Mouse (Mus musculus): ENCODE results near the gene Kxd1. TPM values are rescaled to one million over a fixed set of nuclear protein-coding genes. Genes with fewer than 3 reads are reported as not detected.

The Kxd1 gene
- polyA plus RNA-seq, 2 experiments: 52.5 to 60.3 TPM

- no peak for TF ChIP-seq POLR2A (IDR thresholded peaks at IDR 0.05; ENCODE audit: borderline replicate concordance, extremely low read depth, insufficient read depth, insufficient read length)
- ATAC-seq (ENCODE audit: low FRiP score, low read depth) (no peak), DNase-seq (ENCODE audit: low spot score) (no peak)
- H3K9ac ChIP-seq (ENCODE audit: low read depth, low read length, severe bottlenecking): no peak overlapping the region
- H3K4me1 ChIP-seq (ENCODE audit: control insufficient read depth, insufficient read depth, low read length): peaks cover 13% of the 10 kb centered on the region
- WGBS: 92% methylated on average over 7 of the region's 7 CpGs
- no peaks in the 10 kb centered on the region for H3K27me3 ChIP-seq (ENCODE audit: control insufficient read depth, insufficient read depth, low read length)
- no peaks in the 10 kb centered on the region for H3K9me3 ChIP-seq (ENCODE audit: control insufficient read depth, low read length)
- no peak overlapping the region for H3K4me3 ChIP-seq (replicated peaks; ENCODE audit: low read length)
- H3K27ac ChIP-seq (replicated peaks; ENCODE audit: low read depth, low read length): no peak overlapping the region
- H3K36me3 ChIP-seq (ENCODE audit: control insufficient read depth, insufficient read depth, low read length): peaks cover 3% of the 10 kb centered on the region; the same call in 1 of the 2 replicates
- no peak overlapping the region for H3K4me2 ChIP-seq (replicated peaks; ENCODE audit: low read depth, low read length, severe bottlenecking)
Observed at GRCm38 (mm10) chr8:70471856-70472255, 55.9 kb downstream of the Kxd1 start.

GRCm38 (mm10) chr8:70469938-70470337, 57.8 kb downstream of the Kxd1 start:
- no peak overlapping the region for H3K9ac ChIP-seq (ENCODE audit: low read depth, low read length, severe bottlenecking)
- TF ChIP-seq POLR2A (IDR thresholded peaks at IDR 0.05; ENCODE audit: borderline replicate concordance, extremely low read depth, insufficient read depth, insufficient read length): no peak
- 83% methylated on average over 2 of the region's 2 CpGs for WGBS

GRCm38 (mm10) chr8:70469295-70469916, 58.4 kb downstream of the Kxd1 start:
- Histone ChIP-seq H3K9ac (ENCODE audit: low read depth, low read length, severe bottlenecking) (no peak overlapping the region), H3K4me2 (replicated peaks; ENCODE audit: low read depth, low read length, severe bottlenecking) (no peak overlapping the region), H3K27me3 (ENCODE audit: control insufficient read depth, insufficient read depth, low read length) (no peaks in the 10 kb centered on the region), H3K9me3 (ENCODE audit: control insufficient read depth, low read length) (no peaks in the 10 kb centered on the region), H3K4me3 (replicated peaks; ENCODE audit: low read length) (no peak overlapping the region), H3K27ac (replicated peaks; ENCODE audit: low read depth, low read length) (no peak overlapping the region), H3K4me1 (ENCODE audit: control insufficient read depth, insufficient read depth, low read length) (peaks cover 9% of the 10 kb centered on the region; the same call in 1 of the 2 replicates), H3K36me3 (ENCODE audit: control insufficient read depth, insufficient read depth, low read length) (peaks cover 7% of the 10 kb centered on the region)
- WGBS: 63% methylated on average over 10 of the region's 10 CpGs
- ATAC-seq (ENCODE audit: low FRiP score, low read depth) (no peak), DNase-seq (ENCODE audit: low spot score) (no peak)
- no peak for TF ChIP-seq POLR2A (IDR thresholded peaks at IDR 0.05; ENCODE audit: borderline replicate concordance, extremely low read depth, insufficient read depth, insufficient read length)

More at GRCm38 (mm10) chr8:70469938-70470337, 57.8 kb downstream of the Kxd1 start:
- H3K4me2 ChIP-seq (replicated peaks; ENCODE audit: low read depth, low read length, severe bottlenecking): no peak overlapping the region
- DNase-seq (ENCODE audit: low spot score) (no peak), ATAC-seq (ENCODE audit: low FRiP score, low read depth) (no peak)
- H3K9me3 ChIP-seq (ENCODE audit: control insufficient read depth, low read length): no peaks in the 10 kb centered on the region
- peaks cover 7% of the 10 kb centered on the region for H3K36me3 ChIP-seq (ENCODE audit: control insufficient read depth, insufficient read depth, low read length)
- no peaks in the 10 kb centered on the region for H3K27me3 ChIP-seq (ENCODE audit: control insufficient read depth, insufficient read depth, low read length)
- H3K4me1 ChIP-seq (ENCODE audit: control insufficient read depth, insufficient read depth, low read length): peaks cover 9% of the 10 kb centered on the region; the same call in 1 of the 2 replicates
- H3K4me3 ChIP-seq (replicated peaks; ENCODE audit: low read length): no peak overlapping the region
- H3K27ac ChIP-seq (replicated peaks; ENCODE audit: low read depth, low read length): no peak overlapping the region

- no peak overlapping the region for H3K4me2 ChIP-seq (replicated peaks; ENCODE audit: low read depth, low read length, severe bottlenecking)
Observed at GRCm38 (mm10) chr8:70468733-70469132, 59.0 kb downstream of the Kxd1 start.

GRCm38 (mm10) chr8:70467907-70468306, 59.8 kb downstream of the Kxd1 start:
- H3K27me3 ChIP-seq (ENCODE audit: control insufficient read depth, insufficient read depth, low read length): no peaks in the 10 kb centered on the region
- TF ChIP-seq POLR2A (IDR thresholded peaks at IDR 0.05; ENCODE audit: borderline replicate concordance, extremely low read depth, insufficient read depth, insufficient read length): no peak
- H3K27ac ChIP-seq (replicated peaks; ENCODE audit: low read depth, low read length): no peak overlapping the region
- peaks cover 14% of the 10 kb centered on the region; the same call in 1 of the 2 replicates for H3K4me1 ChIP-seq (ENCODE audit: control insufficient read depth, insufficient read depth, low read length)
- 80% methylated on average over 1 of the region's 1 CpGs for WGBS
- no peak overlapping the region for H3K4me2 ChIP-seq (replicated peaks; ENCODE audit: low read depth, low read length, severe bottlenecking)
- ATAC-seq (ENCODE audit: low FRiP score, low read depth): no peak
- H3K9ac ChIP-seq (ENCODE audit: low read depth, low read length, severe bottlenecking): no peak overlapping the region
- peaks cover 9% of the 10 kb centered on the region for H3K36me3 ChIP-seq (ENCODE audit: control insufficient read depth, insufficient read depth, low read length)
- H3K9me3 ChIP-seq (ENCODE audit: control insufficient read depth, low read length): no peaks in the 10 kb centered on the region
- H3K4me3 ChIP-seq (replicated peaks; ENCODE audit: low read length): no peak overlapping the region
- DNase-seq (ENCODE audit: low spot score): no peak

More at GRCm38 (mm10) chr8:70468733-70469132, 59.0 kb downstream of the Kxd1 start:
- ATAC-seq (ENCODE audit: low FRiP score, low read depth) (no peak), DNase-seq (ENCODE audit: low spot score) (no peak)
- H3K27me3 ChIP-seq (ENCODE audit: control insufficient read depth, insufficient read depth, low read length): no peaks in the 10 kb centered on the region
- H3K9me3 ChIP-seq (ENCODE audit: control insufficient read depth, low read length): no peaks in the 10 kb centered on the region
- no peak overlapping the region for H3K27ac ChIP-seq (replicated peaks; ENCODE audit: low read depth, low read length)
- no peak for TF ChIP-seq POLR2A (IDR thresholded peaks at IDR 0.05; ENCODE audit: borderline replicate concordance, extremely low read depth, insufficient read depth, insufficient read length)
- no peak overlapping the region for H3K4me3 ChIP-seq (replicated peaks; ENCODE audit: low read length)
- no peak overlapping the region for H3K9ac ChIP-seq (ENCODE audit: low read depth, low read length, severe bottlenecking)
- peaks cover 9% of the 10 kb centered on the region for H3K36me3 ChIP-seq (ENCODE audit: control insufficient read depth, insufficient read depth, low read length)
- peaks cover 9% of the 10 kb centered on the region; the same call in 1 of the 2 replicates for H3K4me1 ChIP-seq (ENCODE audit: control insufficient read depth, insufficient read depth, low read length)
- 88% methylated on average over 4 of the region's 4 CpGs for WGBS
